Mouse (Mus musculus): Measurements from ENCODE around the gene Il18bp. TPM values are rescaled to one million over a fixed set of nuclear protein-coding genes. Genes with fewer than 3 reads are reported as not detected.
"Not testable (repeated sequence)": the region's sequence is repeated elsewhere in the genome, so short reads cannot be mapped to it uniquely, and the experiment has no call there.

The Il18bp gene
- total RNA-seq (2022) = 10 to 100 TPM in 3 of 4 experiments, 1 to 10 TPM in 1; 8.3 to 12.9 (median 11.1) TPM

DNA sequence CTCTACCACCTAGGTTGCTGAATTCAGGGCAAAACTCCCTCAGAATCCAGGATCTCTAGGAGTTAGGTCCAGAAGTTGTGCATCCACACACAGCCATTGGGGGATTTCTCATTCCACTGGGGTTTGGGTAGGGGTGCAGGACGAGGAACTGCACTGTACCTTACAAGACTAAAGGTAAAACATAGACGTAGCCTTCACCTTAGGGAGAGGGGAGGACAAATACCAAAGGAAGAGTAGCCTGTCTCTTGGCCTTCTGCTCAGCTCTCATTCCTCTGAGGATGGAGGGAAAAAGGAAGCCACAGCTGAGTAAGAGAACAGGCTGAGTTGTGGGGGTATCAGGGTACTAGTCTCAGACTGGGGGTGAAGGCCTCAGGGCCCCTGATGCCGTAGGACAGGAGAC, at the start of gene Il18bp:
Gene Il18bp (minus strand): TSS at position 101 of the 400 bp plus-strand sequence.
- no peak for DNase-seq (ENCODE audit: low spot score in 2 of 2)

DNA sequence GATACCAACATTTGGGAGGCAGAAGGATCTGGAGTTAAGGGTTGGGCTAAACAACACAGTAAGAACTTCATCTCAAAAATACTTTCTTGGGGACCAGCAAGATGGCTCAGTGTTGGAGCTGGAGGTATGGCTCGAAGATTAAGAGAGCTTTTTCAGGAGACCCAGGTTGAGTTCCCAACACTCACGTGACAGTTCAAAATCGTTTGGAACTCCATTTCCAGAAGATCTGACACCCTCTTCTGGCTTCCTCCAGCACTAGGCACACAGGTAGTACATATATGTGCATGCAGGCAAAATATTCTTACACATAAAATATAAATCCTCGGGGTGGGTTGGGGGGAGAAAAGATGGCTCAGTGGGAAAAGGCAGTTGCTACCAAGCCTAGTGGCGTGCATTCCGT, 47.9 kb upstream of the Il18bp start:
- no peak for DNase-seq (ENCODE audit: low spot score in 2 of 2)

DNA sequence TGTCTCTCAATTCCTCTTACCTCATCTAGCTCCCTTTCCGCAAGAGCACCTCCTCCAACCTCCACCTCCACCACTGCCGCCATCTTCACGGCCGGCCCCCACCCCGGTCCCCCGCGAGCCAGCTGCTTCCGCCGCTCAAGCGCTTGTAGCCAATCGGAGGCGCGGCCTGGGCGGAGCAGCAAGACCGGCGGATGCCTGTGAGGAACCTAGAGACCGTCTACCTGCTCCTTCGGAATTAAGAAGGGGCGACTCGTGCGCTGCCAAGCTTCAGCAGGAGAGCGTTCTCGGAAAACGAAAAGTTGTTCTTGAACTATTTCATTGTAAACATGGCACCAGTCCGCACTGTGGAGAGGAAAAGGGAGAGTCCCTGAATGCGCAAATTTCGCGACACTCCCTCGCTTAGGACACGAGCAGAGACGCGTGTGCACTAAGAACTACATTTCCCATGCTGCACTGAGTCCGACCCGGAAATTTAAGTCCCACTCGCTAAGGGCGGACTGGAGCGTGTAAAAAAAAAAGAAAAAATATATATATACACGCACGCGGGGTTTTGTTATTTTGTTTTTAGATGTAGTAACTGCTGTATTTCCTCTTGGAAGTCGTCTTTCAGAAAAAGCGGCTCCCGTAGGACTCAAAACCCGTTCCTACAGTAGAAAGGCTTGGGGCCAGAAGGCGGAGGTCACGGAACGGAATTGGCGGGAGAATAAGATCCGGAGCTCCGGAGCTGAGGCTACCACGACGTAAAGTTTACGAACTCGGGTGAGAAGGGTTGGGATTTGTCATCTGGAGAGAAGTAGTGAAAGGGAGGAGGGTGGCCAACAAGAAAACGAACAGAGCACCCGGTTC, 46.8 kb upstream of the Il18bp start, which contains the start of the genes Rnf121, Xndc1 and Xntrpc:
Gene Rnf121 (minus strand): TSS at position 424 of the 846 bp plus-strand sequence.
Gene Xndc1 (plus strand): TSS at position 466 of the 846 bp plus-strand sequence.
Gene Xntrpc (plus strand): TSS at position 668 of the 846 bp plus-strand sequence.
- peak; percentile 91 to 93 for DNase-seq (ENCODE audit: low spot score in 2 of 2)

DNA sequence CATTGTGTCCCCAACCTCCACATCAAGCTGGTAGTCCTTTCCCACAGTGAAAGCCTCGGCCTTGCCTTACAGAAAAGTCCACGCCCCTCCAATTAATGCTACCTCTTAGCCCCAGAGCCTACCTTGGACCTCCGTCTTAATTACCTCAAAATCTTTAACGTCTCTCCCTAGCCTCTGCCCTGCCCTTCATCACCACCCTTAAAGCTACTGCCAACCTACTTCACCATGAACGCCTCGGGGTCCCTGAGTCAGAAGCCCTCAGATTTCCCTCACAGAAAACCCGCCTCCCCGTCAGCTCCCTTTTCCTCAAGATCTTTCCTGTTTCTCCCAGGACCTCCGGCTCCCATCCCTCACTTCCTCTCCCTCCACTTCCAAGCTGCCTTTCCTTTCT, 46.2 kb upstream of the Il18bp start:
- no peak for DNase-seq (ENCODE audit: low spot score in 2 of 2)

DNA sequence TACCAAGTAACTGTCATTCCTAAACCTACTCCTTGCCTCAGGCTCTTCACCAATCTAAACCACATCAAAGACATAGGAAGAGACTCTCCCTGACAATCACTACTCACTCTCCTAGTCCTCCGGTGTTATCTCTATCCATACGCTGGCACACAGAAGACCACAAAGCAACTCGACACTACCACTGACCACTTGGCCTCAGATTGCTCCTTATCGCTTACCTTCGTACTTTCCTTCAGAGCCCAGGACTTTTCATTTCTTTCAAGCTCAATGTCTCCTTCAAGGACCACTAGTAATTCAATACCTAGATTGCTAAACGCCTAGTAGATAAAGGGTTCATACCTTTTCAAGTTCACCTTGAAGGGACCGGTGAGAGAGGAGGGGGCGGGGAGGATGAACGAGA, 45.4 kb upstream of the Il18bp start:
- no peak for DNase-seq (ENCODE audit: low spot score in 2 of 2)

DNA sequence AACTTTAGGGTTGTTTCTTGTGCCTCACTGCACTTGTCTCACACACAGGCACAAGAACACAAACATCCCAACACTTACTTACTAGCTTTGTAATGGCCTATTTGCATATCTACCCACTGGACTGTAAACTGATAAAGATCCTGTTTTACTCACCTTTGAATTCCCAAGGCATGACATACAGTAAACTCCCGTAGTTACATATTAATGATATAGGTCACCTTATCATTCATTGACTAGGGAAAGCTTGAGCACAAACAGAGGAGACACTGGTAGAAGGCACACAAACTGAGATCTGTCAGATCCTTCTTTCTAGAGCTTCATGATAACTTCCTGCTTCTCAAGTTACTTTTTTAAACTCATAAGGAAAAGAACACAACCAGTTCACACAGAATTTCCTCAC, 43.7 kb upstream of the Il18bp start:
- DNase-seq (ENCODE audit: low spot score in 2 of 2) = no peak

DNA sequence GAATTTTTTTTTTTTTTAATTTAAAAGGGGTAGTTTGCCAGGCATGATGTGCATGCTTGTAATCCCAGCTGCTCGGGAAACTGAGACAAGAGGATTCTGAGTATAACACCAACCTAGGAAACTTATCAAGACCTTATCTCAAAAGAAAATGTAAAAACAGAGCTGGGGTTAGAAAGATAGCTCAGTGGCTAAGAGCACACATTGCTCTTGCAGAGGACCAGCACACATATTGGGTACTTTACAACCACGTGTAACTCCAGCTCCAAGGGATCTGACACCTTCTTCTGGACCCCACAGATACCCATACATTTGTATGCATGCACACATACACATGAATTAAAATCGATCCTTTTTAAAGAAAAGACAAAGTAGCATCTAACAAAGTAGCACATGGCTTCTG, 42.9 kb upstream of the Il18bp start:
- DNase-seq (ENCODE audit: low spot score in 2 of 2) = no peak

DNA sequence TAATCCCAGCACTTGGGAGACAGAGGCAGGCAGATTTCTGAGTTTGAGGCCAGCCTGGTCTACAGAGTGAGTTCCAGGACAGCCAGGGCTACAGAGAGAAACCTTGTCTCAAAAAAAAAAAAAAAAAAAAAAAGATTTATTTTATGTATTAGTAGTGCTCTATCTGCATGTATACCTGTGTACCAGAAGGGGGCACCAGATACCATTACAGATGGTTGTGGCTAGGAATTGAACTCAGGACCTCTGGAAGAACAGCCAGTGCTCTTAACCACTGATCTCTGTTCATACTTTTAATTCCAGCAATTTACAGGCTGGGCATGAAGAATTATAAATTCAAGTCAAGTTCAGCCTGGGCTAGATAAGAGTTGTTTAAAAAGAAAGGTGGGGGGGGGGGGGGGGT, 30.0 kb upstream of the Il18bp start:
- not testable (repeated sequence) for DNase-seq (ENCODE audit: low spot score in 2 of 2)

DNA sequence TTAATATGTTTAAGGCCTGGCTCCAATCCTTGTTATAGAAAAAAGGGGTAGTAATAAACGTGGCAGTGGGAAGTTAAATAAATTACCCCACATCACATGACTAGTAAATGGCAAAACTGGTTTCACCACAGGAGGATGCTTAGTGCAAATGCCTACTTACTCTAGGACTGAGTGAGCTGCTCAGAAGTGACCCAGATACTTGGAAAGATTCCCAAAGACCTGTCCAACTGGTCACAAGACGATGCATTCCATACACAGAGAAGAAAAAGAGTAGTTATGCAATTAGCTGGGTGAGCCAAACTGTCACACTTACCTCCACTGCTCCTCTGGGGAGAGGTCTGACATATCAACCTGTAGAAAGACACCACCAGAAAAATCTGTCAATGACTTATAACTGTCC, 23.8 kb upstream of the Il18bp start:
- DNase-seq (ENCODE audit: low spot score in 2 of 2) = no peak

DNA sequence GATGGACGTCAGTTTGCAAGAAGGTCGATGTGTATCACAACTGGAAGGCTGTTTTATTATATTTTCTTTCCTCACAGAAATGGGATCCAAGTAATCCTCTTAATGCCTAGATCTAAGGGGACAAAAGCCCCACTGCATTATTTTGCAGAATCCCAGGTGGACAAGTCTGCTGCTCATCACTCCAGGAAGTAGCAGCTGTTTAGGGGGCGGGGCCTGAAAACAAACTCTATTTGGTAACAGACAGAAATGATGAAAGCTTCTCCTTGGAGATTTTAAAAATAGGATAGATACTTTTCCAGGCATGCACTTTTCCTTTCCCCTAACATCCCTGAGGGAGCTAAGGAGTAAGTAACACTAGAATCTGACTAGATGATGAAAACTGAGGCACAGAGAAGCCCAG, 18.8 kb upstream of the Il18bp start:
- DNase-seq (ENCODE audit: low spot score in 2 of 2) = no peak

DNA sequence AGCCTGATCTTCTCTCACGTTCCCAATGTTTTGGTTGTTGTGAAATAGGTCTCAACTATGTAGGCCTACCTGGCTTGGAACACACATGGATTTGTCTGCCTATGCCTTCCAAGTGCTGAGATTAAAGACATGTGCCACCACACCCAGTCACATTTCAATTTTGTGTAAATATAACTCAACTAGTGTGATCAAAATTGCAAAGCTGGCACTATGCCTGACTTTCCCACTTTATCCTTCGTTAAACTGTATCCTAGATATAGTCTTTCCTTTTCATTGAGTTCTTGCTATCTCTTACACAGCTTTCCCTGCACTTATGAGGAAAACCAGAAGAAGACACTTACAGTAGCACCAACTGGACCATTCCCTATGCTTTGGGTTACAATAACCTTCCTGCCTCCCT, 17.0 kb upstream of the Il18bp start:
- no peak for DNase-seq (ENCODE audit: low spot score in 2 of 2)

DNA sequence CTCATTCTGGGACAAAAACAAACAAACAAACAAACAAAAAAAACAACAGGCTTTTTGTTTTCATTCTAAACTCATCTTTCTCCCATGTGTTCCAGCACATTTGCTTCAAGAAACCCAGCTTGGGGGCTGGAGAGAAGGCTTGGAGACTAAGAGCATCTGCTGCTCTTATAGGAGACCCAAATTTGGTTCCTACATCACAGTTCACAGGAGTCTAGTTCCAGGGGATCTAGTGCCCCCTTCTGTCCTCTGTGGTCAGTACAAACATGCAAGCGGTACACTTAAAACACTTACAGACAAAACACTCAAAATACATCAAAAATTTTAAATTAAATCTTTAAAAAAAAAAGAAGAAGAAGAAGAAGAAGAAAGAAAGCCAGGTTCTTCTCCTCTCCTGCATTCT, 16.4 kb upstream of the Il18bp start:
- no peak for DNase-seq (ENCODE audit: low spot score in 2 of 2)

DNA sequence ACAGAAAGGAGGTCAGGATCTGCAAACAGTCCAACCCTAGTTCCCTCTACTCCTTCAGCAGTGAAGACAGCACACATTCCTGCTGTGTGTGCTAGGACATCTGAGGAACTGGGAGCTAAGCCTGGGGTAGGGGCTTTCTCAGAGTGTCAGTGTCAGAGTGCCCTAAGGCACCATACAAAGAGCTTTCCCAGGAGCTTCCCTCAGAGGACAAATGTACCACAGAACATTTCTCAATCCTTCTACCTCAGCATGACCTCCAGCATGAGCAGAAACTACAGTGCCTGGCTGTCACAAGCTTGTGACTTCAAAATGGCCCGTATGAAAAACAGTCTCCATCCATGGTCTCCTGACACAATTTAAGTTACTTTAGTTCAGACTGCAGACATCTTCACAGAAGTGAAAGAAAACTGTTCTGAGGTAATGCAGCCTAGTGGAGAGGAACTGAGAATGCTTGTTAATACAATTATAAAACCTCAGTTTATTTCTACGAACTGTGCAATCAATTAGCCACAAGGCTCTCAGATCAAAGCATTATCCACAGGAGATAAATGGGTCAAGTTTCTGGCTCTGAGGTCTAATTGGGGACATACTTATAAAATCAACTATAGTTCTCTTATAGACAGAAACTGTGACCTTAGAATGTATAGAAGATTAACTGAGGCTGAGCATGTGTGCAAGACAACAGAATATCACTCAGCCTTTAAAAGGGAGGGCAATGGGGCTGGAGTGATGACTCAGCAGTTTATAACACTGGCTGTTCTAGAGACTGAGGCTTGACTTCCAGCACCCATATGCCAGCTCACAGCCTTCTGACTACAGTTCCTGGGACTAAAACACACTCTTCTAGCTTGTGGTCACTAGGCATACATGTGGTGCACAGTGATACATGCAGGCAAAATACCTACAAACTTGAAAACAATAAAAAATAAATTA, 7.0 kb upstream of the Il18bp start:
- no peak for DNase-seq (ENCODE audit: low spot score in 2 of 2)

DNA sequence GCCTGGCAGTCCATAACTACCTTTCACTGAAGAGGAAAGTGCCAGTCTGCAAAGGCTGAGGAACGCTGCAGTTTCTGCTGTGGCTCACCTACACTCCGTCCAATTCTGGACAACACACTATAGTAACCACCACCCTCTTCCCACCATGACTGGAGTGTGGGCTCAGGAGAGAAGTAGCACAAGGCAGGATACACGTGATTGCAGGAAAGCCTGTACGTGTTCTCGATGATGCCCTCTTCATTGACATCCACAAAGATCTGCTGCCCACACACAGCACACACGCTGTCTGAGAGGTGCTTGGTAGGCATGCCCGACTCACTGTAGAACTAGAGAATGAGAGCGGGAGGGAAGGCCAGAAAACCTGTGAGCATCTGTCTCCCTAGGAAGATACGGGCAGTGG, 5.3 kb upstream of the Il18bp start:
- DNase-seq (ENCODE audit: low spot score in 2 of 2) = no peak

DNA sequence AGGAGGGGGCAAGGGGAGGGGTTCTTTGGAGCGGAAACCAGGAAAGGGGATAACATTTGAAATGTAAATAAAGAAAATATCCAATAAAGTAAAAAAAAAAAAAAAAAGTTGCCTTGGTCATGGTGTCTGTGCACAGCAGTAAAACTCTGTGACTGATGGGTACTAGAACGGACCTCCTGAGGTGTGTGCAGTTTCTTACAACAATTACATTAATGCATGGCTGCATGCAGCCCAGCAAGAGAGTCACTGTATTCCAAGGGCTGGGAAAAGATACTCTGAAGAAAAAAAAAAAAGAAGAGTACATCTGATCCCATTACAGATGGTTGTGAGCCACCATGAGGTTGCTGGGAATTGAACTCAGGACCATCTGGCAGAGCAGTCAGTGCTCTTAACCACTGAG, 2.4 kb upstream of the Il18bp start:
- not testable (repeated sequence) for DNase-seq (ENCODE audit: low spot score in 2 of 2)

DNA sequence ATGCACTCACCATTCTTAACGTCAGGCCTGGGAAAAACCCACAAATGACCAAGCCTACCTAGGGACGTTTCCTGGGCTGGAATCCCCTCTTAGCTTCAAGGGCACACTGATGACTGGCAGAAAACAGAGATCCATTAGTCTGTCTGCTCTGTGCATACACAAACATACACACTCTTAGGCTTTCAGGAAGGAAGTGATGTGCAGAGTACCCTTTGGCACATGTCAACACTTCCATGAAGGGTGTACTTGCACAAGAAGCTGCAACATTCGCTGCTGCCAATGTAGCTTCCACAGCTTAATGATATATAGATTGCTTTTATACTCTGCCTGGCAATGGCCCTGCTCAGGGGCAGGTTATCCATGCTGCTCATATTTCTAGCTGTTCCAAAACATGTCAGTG, 872 bp upstream of the Il18bp start:
- DNase-seq (ENCODE audit: low spot score in 2 of 2) = no peak

DNA sequence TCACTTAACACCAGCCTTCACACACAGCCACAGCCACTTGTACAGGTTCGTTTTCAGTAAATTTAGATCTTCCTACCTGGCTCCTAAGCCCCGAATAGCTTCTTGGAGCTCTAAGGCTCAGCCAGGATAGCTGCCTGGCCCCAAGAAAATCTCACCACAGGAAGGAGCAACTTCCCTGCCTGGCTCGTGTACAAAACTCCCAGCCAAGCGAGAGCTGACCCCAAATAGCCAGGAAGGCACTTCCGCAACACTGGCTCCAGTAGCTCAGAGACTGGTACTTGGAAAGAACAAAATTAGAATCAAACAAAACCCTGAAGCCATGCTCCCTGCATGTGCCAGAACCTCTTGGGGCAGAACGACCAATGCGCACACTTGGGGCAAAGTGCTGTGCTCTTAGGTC, 456 bp downstream of the Il18bp start:
- no peak for DNase-seq (ENCODE audit: low spot score in 2 of 2)

DNA sequence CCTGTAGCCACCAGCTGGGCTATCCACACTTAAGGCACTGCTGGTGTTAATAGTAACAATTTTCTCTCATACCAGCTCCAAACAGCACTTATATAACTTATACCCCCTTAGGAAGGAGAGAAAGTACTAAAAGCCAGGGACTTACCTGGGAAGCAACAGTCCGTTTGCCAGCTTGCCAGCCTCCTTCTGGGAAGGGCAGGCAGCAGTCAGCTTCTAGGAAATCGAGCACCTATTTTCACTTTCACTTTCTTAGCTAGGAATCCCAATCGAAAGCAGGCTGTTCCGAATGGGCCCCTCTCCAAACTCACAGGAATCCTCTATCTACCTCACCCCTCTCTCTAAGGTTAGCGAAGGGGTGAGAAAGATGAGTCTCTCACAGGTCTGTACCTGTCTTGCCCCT, 1.0 kb downstream of the Il18bp start:
- no peak for DNase-seq (ENCODE audit: low spot score in 2 of 2)

DNA sequence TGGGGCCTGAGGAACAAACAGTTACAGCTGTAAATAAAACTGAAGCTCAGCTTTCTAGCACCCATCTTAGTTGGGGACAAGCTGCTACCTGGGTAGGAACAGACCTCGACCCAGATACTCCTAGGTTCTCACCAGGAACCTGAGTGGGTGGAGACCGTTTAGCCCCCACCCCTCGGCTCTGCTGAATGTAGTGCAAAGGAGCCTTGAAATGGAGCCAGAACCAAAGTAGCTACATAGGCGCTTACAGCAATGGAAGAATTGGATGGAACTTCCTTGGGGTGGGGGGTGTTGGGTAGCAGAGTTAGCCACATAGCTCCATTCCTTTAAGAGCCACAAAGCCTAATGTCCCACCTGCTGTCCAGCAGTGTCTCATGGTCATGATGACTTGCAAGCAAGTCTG, 1.6 kb downstream of the Il18bp start:
- DNase-seq (ENCODE audit: low spot score in 2 of 2) = no peak

DNA sequence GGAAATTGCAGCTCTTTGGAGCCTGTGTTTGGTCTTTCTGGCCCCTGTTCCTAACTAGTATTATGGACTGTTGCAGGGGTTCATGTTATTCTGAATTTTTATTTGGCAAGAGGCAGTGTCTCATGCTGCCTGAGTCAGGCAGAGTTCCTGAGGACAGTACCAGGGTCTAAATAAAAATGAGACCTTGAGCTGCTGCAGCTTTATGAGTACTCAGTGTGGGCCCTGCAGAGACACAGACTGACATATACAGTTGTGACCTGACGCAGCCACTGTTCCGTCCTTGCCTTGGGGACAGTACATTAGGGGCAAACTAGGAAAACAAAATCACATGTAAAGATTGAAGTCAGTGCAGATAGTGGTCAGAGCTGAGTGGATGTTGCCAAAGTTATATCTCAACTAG, 3.5 kb downstream of the Il18bp start:
- no peak for DNase-seq (ENCODE audit: low spot score in 2 of 2)

DNA sequence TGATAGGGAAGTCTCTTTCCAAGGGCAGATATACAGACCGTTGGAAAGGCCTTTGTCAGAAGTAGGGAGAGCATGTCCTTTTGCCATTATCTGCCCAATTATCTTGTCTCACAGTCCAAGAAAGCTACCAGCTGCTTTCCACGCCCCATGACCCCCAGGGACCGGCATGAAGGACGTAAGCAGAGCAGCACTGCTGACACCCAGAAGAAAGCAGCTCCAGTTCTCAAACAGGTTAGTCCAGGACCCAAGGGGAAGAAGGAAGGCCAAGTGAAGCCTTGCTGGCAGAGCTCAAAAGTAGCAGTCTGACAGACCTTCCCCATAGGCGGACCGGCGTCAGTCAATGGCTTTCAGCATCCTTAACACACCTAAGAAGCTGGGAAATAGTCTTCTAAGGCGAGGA, 5.1 kb downstream of the Il18bp start:
- DNase-seq (ENCODE audit: low spot score in 2 of 2) = no peak

DNA sequence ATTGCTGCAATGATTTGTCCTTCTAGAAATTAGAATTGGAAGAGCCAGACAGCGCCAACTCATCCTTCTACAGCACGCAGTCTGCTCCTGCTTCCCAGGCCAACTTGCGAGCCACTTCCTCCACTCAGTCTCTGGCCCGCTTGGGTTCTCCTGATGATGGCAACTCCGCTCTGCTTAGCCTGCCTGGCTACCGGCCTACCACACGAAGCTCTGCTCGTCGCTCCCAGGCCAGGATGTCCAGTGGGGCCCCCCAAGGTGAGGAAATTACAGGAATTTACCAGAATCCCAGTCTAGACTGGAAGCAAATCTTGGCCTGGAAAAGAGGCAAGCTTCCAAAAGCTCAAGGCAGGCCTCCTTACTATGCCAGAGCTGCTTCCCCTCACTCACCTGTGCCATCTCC, 6.6 kb downstream of the Il18bp start:
- DNase-seq (ENCODE audit: low spot score in 2 of 2) = no peak
